Mouse (Mus musculus) heart, embryonic 11.5 days (tissue): ENCODE results near the gene Tmed1. TPM values are rescaled to one million over a fixed set of nuclear protein-coding genes. Genes with fewer than 3 reads are reported as not detected.

Source experiments
- ATAC-seq: fragments of 200-750 bp; cut with Nextera tagmentation; replicated peaks from 2 replicates; pipeline ENCODE4 v1.8.0; 2017; ENCODE audit warnings: moderate library complexity; ENCODE audit not compliant: insufficient number of reproducible peaks, low FRiP score, low TSS enrichment
- H3K27ac ChIP-seq: fragments of 300-500 bp; sonication (generic); 2 replicates; pipeline ENCODE4 v1.5.1; 2014; ENCODE audit warnings: mild to moderate bottlenecking, low read depth, low read length
- H3K27me3 ChIP-seq: fragments of 300-500 bp; sonication (generic); 2 replicates; pipeline ENCODE4 v1.6.1; 2014; ENCODE audit warnings: mild to moderate bottlenecking, low read length, mixed read lengths; ENCODE audit not compliant: control insufficient read depth, insufficient read depth
- H3K36me3 ChIP-seq: fragments of 300-500 bp; sonication (generic); 2 replicates; pipeline ENCODE4 v1.6.1; 2014; ENCODE audit warnings: mild to moderate bottlenecking, low read length, moderate library complexity, mixed read lengths; ENCODE audit not compliant: control insufficient read depth, insufficient read depth
- H3K4me1 ChIP-seq: fragments of 300-500 bp; sonication (generic); 2 replicates; pipeline ENCODE4 v1.6.1; 2014; ENCODE audit warnings: low read length; ENCODE audit not compliant: control insufficient read depth, insufficient read depth
- H3K4me2 ChIP-seq: fragments of 300-500 bp; sonication (generic); 2 replicates; pipeline ENCODE4 v1.6.1; 2014; ENCODE audit warnings: mild to moderate bottlenecking, moderate library complexity
- H3K4me3 ChIP-seq: fragments of 300-500 bp; sonication (generic); 2 replicates; pipeline ENCODE4 v1.5.1; 2014; ENCODE audit warnings: low read depth, low read length
- H3K9ac ChIP-seq: fragments of 300-500 bp; sonication (generic); 2 replicates; pipeline ENCODE4 v1.6.1; 2014; ENCODE audit warnings: mild to moderate bottlenecking, low read depth, low read length, moderate library complexity
- H3K9me3 ChIP-seq: fragments of 300-500 bp; sonication (generic); replicated peaks from 2 replicates; pipeline ENCODE4 v1.6.1; 2016; ENCODE audit warnings: low read length; ENCODE audit not compliant: control insufficient read depth
- WGBS: fragments of 180-500 bp; shearing (Covaris S2); extraction: QIAGEN DNeasy Blood & Tissue Kit; methylation state at CpG from one replicate; pipeline ENCODE4 v1.1.7; 2014; ENCODE audit not compliant: insufficient replicate concordance; 5-methylcytosine and 5-hydroxymethylcytosine counted together
- polyA plus RNA-seq: library from polyadenylated mRNA; unstranded; fragments of >200 nt; fragmentation: Nextera tagmentation; extraction: Ambion mirVana; gene quantifications from 2 replicates; pipeline ENCODE4 v1.2.1, GENCODE M21; 2014

Tmed1 gene
- polyA plus RNA-seq, result 79.8 and 80.9 TPM in 2 replicates

- under 1% methylated on average over 44 of the region's 44 CpGs for WGBS
- ATAC-seq, result peak; percentile 92
- Histone ChIP-seq H3K27ac (peak within 1 kb of the TSS; percentile 80), H3K9ac (peak within 1 kb of the TSS; percentile 81), H3K36me3 (peaks cover 25% of the 10 kb centered on the region), H3K4me1 (peaks cover 12% of the 10 kb centered on the region), H3K9me3 (no peaks in the 10 kb centered on the region), H3K4me2 (peak within 1 kb of the TSS; percentile 78), H3K4me3 (peak within 1 kb of the TSS; percentile 69), H3K27me3 (no peaks in the 10 kb centered on the region)
Observed at GRCm38 (mm10) chr9:21509772-21510688, at the start of gene Tmed1. Gene Tmed1, minus strand, starts transcription at chr9:21510252.

GRCm38 (mm10) chr9:21559151-21559550 is 49.1 kb upstream of the Tmed1 start:
- 89% methylated on average over 3 of the region's 3 CpGs for WGBS
- peak overlapping the region; percentile 85 for H3K27ac ChIP-seq

GRCm38 (mm10) chr9:21558366-21558765 is 48.3 kb upstream of the Tmed1 start:
- WGBS, result 50% methylated on average over 4 of the region's 4 CpGs
- peaks cover 10% of the 10 kb centered on the region for H3K36me3 ChIP-seq
- no peak overlapping the region; the same call in 1 of the 2 replicates for H3K4me2 ChIP-seq
- H3K4me1 ChIP-seq, result peaks cover 28% of the 10 kb centered on the region
- no peaks in the 10 kb centered on the region for H3K9me3 ChIP-seq
- H3K4me3 ChIP-seq, result no peak overlapping the region
- H3K27ac ChIP-seq, result peak overlapping the region; percentile 85
- no peak overlapping the region for H3K9ac ChIP-seq
- no peaks in the 10 kb centered on the region for H3K27me3 ChIP-seq
- ATAC-seq, result peak; percentile 91

More at GRCm38 (mm10) chr9:21559151-21559550, 49.1 kb upstream of the Tmed1 start:
- Histone ChIP-seq H3K4me1 (peaks cover 23% of the 10 kb centered on the region), H3K4me2 (peak overlapping the region; percentile 19; the same call in 1 of the 2 replicates), H3K27me3 (no peaks in the 10 kb centered on the region), H3K9me3 (no peaks in the 10 kb centered on the region), H3K36me3 (peaks cover 9% of the 10 kb centered on the region), H3K4me3 (no peak overlapping the region), H3K9ac (no peak overlapping the region; the same call in 1 of the 2 replicates)
- ATAC-seq, result no peak

DNA sequence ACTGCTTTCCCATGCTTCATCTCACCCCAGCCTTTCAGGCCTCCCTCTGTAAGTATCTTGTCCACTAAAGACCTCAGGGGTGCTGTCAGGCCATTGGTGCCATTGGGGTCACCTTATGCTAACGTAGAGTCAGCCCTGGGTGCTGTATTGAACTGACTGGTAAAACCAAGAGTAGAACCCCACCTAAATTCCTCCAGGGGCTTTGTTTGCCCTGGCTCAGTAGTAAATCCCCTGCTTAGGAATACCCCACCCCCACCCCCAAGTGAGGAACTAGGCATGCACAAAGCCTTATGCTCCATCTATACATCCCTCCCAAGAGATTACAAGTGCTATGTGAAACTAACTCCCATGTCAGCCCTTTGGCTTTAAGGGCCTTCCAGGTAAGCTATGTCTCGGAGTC is 47.5 kb upstream of the Tmed1 start:
- H3K27me3 ChIP-seq, result no peaks in the 10 kb centered on the region
- peaks cover 8% of the 10 kb centered on the region for H3K36me3 ChIP-seq
- 87% methylated on average over 2 of the region's 2 CpGs for WGBS
- no peaks in the 10 kb centered on the region for H3K9me3 ChIP-seq
- H3K4me2 ChIP-seq, result no peak overlapping the region; the same call in 1 of the 2 replicates
- no peak for ATAC-seq
- H3K9ac ChIP-seq, result no peak overlapping the region
- peak overlapping the region; percentile 85; the same call in 1 of the 2 replicates for H3K27ac ChIP-seq
- H3K4me1 ChIP-seq, result peaks cover 28% of the 10 kb centered on the region
- no peak overlapping the region for H3K4me3 ChIP-seq

GRCm38 (mm10) chr9:21556996-21557395 is 46.9 kb upstream of the Tmed1 start:
- H3K9me3 ChIP-seq, result no peaks in the 10 kb centered on the region
- no peak overlapping the region for H3K27ac ChIP-seq
- no peak overlapping the region for H3K4me2 ChIP-seq
- ATAC-seq, result no peak
- H3K27me3 ChIP-seq, result no peaks in the 10 kb centered on the region
- peaks cover 28% of the 10 kb centered on the region for H3K4me1 ChIP-seq
- 89% methylated on average over 2 of the region's 2 CpGs for WGBS
- no peak overlapping the region for H3K4me3 ChIP-seq
- H3K9ac ChIP-seq, result no peak overlapping the region
- H3K36me3 ChIP-seq, result peaks cover 6% of the 10 kb centered on the region

DNA sequence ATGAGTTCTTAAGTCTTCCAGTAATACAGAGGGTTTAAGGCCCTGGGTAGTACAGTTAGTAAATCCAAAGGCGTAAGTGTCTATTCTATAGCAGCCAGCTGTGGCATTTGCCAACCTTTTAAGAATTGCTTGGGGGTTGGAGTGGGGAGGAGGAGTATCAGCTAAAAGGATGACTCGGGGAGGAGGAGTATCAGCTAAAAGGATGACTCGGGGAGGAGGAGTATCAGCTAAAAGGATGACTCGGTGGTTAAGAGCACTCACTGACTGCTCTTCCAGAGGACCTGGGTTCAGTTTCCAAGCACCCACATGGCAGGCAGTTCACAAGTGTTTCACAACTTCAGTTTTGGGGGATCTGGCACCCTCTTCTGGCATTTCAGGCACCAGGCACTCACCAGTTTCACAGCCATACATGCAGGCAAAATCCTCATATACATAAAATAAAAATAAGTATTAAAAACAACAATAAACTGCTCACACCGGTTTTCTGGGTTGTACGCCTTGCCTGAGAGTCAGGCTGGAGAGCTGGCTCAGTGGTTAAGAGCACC is 45.2 kb upstream of the Tmed1 start:
- Histone ChIP-seq H3K4me1 (peaks cover 28% of the 10 kb centered on the region), H3K4me3 (no peak overlapping the region), H3K27me3 (no peaks in the 10 kb centered on the region), H3K36me3 (peaks cover 8% of the 10 kb centered on the region), H3K27ac (no peak overlapping the region), H3K4me2 (no peak overlapping the region), H3K9me3 (no peaks in the 10 kb centered on the region), H3K9ac (no peak overlapping the region)
- no peak for ATAC-seq
- 80% methylated on average over 6 of the region's 6 CpGs for WGBS

- Histone ChIP-seq H3K4me3 (no peak overlapping the region), H3K9me3 (no peaks in the 10 kb centered on the region), H3K27ac (no peak overlapping the region), H3K4me1 (peaks cover 28% of the 10 kb centered on the region), H3K4me2 (no peak overlapping the region), H3K9ac (no peak overlapping the region), H3K36me3 (peaks cover 11% of the 10 kb centered on the region), H3K27me3 (no peaks in the 10 kb centered on the region)
- no peak for ATAC-seq
- 85% methylated on average over 6 of the region's 6 CpGs for WGBS
Observed at GRCm38 (mm10) chr9:21553607-21554273, 43.7 kb upstream of the Tmed1 start.

- Histone ChIP-seq H3K4me3 (no peak overlapping the region), H3K27ac (no peak overlapping the region), H3K9ac (no peak overlapping the region), H3K4me2 (no peak overlapping the region), H3K9me3 (no peaks in the 10 kb centered on the region), H3K36me3 (peaks cover 11% of the 10 kb centered on the region), H3K4me1 (peaks cover 18% of the 10 kb centered on the region), H3K27me3 (no peaks in the 10 kb centered on the region)
- ATAC-seq, result no peak
- WGBS, result 93% methylated on average over 2 of the region's 2 CpGs
Observed at GRCm38 (mm10) chr9:21551049-21551448, 41.0 kb upstream of the Tmed1 start.
